Mouse (Mus musculus) hindbrain, embryonic 15.5 days (tissue): ENCODE results near the gene E330034G19Rik. TPM values are rescaled to one million over a fixed set of nuclear protein-coding genes. Genes with fewer than 3 reads are reported as not detected.
A peak's percentile ranks its signal among the peaks of the same experiment; 100 is the strongest.

Source experiments
- ATAC-seq: fragments of 200-750 bp; cut with Nextera tagmentation; 2 replicates; pipeline ENCODE4 v1.8.0; 2017; ENCODE audit warnings: low read depth, moderate number of reproducible peaks, moderate TSS enrichment; ENCODE audit not compliant: low FRiP score
- H3K27ac ChIP-seq: fragments of 300-500 bp; sonication (generic); replicated peaks from 2 replicates; pipeline ENCODE4 v1.5.1; 2015; ENCODE audit warnings: mild to moderate bottlenecking, inconsistent platforms
- H3K27me3 ChIP-seq: fragments of 300-500 bp; sonication (generic); 2 replicates; pipeline ENCODE4 v1.6.1; 2015; ENCODE audit warnings: control low read depth, inconsistent platforms
- H3K36me3 ChIP-seq: fragments of 300-500 bp; sonication (generic); 2 replicates; pipeline ENCODE4 v1.6.1; 2015; ENCODE audit warnings: control low read depth, inconsistent platforms
- H3K4me1 ChIP-seq: fragments of 300-500 bp; sonication (generic); replicated peaks from 2 replicates; pipeline ENCODE4 v1.6.1; 2015; ENCODE audit warnings: control low read depth, inconsistent platforms
- H3K4me2 ChIP-seq: fragments of 300-500 bp; sonication (generic); 2 replicates; pipeline ENCODE4 v1.6.1; 2015; ENCODE audit warnings: moderate library complexity, mild to moderate bottlenecking, inconsistent platforms
- H3K4me3 ChIP-seq: fragments of 300-500 bp; sonication (generic); 2 replicates; pipeline ENCODE4 v1.5.1; 2015; ENCODE audit warnings: mild to moderate bottlenecking, inconsistent platforms
- H3K9ac ChIP-seq: fragments of 300-500 bp; sonication (generic); 2 replicates; pipeline ENCODE4 v1.6.1; 2015; ENCODE audit warnings: inconsistent platforms
- H3K9me3 ChIP-seq: fragments of 300-500 bp; sonication (generic); 2 replicates; pipeline ENCODE4 v1.6.1; 2016; ENCODE audit warnings: control low read depth, inconsistent platforms
- WGBS: fragments of 180-500 bp; shearing (Covaris S2); methylation state at CpG from one replicate; pipeline ENCODE4 v1.1.7; 2015; 5-methylcytosine and 5-hydroxymethylcytosine counted together
- polyA plus RNA-seq: library from polyadenylated mRNA; unstranded; fragments of >200 nt; fragmentation: Nextera tagmentation; extraction: Ambion mirVana; gene quantifications from 2 replicates; pipeline ENCODE4 v1.2.1, GENCODE M21; 2015

E330034G19Rik gene
- 0.12 TPM in 1 of 2 replicates, not detected in the other for polyA plus RNA-seq

DNA sequence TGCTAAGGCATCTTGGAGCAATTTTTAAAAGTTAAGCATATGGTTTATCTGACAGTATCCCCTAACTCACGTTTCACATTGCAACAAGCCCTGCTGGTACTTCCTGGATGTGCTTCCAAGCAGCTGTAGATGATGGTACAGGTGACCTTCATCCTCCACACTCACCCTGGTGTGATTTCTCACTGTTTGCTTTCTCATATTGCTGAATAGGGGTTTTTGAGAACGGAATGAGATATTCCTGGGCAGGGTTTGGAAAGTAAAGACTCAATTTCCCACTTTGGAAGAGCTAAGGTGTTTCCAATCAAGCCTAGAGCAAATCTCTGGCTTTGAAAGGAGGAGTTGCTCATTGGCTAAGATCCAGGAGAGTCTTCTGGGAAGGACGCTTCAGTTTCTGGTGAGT is at the start of gene E330034G19Rik:
E330034G19Rik (plus strand) TSS at position 301 of the 400 bp plus-strand sequence.
- Histone ChIP-seq H3K4me3 (no peak within 1 kb of the TSS), H3K4me2 (no peak within 1 kb of the TSS), H3K27me3 (no peaks in the 10 kb centered on the region), H3K9ac (no peak within 1 kb of the TSS), H3K4me1 (no peaks in the 10 kb centered on the region), H3K27ac (no peak within 1 kb of the TSS), H3K9me3 (no peaks in the 10 kb centered on the region), H3K36me3 (no peaks in the 10 kb centered on the region)
- ATAC-seq: no peak
- 52% methylated on average over 3 of the region's 3 CpGs for WGBS

DNA sequence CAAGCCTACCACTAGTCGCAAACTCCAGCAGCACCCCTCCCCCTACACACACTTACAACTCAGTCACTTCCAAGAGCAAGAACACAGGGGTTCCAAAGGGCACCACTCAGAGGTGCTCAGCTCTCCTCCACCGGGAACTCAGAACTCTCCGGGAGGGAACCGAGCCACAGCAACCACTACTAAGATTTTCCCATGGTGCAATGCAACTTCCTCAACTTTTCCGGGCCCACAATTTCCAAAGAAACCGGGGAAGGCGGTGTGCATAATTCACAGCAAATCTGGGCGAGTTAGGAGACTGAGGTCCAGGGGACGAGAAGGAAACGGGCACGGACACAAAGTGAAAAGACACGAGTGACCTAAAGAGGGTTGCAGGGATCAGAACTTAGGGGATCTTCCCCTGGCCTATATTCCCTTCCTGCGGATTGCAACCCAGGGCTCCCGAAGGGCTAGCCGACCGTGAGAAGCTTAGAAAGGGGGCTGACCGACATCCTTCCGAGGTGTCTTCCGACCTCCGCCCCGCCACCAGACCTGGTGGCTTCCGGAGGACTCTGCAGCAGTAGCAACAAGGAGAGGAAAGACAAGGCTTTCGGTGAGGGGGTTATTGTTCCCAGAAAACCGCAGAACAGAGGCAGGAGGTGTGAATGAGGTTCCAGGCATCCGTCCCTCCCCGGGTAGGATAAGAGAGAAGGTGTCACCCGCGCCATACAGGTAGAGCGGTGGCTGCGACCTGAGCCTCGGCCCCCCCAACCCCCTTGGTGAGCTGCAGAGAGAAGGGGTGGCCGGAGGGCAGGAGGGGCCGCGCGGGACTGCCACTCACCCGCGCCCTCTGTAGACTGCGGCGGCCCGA is 48.5 kb upstream of the E330034G19Rik start:
- under 1% methylated on average over 40 of the region's 40 CpGs for WGBS
- H3K36me3 ChIP-seq: no peaks in the 10 kb centered on the region; the same call in 1 of the 2 replicates

DNA sequence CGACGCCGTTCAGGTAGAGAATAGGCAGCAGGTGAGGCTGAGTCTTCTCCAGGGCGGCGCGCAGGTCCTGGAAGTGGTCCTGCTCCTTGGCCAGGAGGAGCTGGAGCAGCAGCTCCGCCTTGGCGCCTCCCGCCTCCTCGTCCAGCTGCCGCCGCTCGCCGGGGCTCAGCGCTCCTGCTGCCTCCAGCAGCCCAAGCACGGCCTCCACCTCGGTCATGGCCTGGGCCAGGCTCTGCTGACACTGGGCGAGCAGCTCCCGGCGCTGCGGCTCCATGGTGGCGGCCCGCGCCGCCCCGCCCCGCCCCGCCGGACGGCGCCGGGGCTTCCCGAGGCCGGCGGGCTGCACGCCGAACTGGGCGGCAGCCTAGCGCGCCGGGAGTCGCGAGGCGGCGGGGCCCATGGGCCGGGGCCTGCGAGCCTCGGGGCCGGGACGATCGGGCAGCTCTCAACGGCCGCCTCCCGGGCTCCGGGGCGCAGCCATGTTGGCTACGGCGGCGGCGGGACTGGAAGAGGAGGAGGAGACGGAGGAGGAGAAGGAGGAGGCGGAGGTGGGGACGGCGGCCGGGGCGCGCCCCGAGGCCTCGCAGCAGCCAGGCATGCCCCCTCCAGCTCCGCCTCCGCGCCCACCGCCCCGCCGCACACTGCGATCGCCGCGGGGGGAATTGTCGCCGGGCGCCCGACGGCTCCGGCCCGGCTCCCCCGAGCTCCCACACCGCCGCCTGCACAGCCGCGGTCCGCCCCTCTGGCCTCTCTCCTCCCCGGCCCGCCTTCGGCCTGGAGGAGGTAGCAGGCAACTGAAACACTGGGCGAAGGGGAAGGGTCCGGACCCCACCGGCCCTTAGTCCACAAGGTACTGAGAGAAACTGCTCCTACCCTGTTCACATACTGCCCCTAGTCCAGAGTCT is 47.6 kb upstream of the E330034G19Rik start, which contains the start of gene Dlg5:
Dlg5 (minus strand) TSS at position 744 of the 905 bp plus-strand sequence.
- Histone ChIP-seq H3K9me3 (no peaks in the 10 kb centered on the region), H3K4me3 (peak within 1 kb of the TSS; percentile 80), H3K4me2 (peak within 1 kb of the TSS; percentile 87), H3K4me1 (peaks cover 36% of the 10 kb centered on the region), H3K27ac (peak within 1 kb of the TSS; percentile 96), H3K36me3 (no peaks in the 10 kb centered on the region; the same call in 1 of the 2 replicates), H3K27me3 (no peaks in the 10 kb centered on the region), H3K9ac (peak within 1 kb of the TSS; percentile 96)
- under 1% methylated on average over 70 of the region's 98 CpGs for WGBS
- ATAC-seq: peak; percentile 85

More for the DNA sequence above, 48.5 kb upstream of the E330034G19Rik start:
- Histone ChIP-seq H3K4me2 (peak overlapping the region; percentile 87), H3K27ac (peak overlapping the region; percentile 96), H3K4me1 (peaks cover 36% of the 10 kb centered on the region), H3K9me3 (no peaks in the 10 kb centered on the region), H3K4me3 (peak overlapping the region; percentile 80), H3K27me3 (no peaks in the 10 kb centered on the region), H3K9ac (peak overlapping the region; percentile 96)
- ATAC-seq: peak; percentile 70

DNA sequence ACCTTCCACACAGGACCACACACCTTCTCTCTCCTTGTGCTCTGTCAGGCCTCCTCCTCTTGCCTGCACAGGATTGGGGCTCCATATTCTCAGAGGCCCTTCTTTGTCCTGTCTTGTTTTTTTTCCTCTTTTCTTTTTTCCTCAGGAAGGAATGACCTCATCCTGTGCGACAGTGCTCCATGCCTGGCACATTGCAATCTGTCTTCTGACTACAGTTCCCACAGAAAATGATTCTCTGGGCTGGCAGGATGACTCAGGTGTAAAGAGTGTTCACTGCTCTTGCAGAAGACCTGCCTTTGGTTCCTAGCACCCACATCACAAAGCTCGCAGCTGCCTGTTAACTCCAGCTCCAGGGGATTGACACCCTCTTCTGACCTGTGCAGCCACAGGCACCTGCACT is 43.1 kb upstream of the E330034G19Rik start:
- Histone ChIP-seq H3K4me2 (no peak overlapping the region), H3K4me3 (no peak overlapping the region), H3K27me3 (no peaks in the 10 kb centered on the region), H3K27ac (no peak overlapping the region), H3K4me1 (peaks cover 21% of the 10 kb centered on the region), H3K36me3 (no peaks in the 10 kb centered on the region), H3K9me3 (no peaks in the 10 kb centered on the region), H3K9ac (no peak overlapping the region)
- no peak for ATAC-seq
- WGBS: 60% methylated on average over 2 of the region's 2 CpGs

DNA sequence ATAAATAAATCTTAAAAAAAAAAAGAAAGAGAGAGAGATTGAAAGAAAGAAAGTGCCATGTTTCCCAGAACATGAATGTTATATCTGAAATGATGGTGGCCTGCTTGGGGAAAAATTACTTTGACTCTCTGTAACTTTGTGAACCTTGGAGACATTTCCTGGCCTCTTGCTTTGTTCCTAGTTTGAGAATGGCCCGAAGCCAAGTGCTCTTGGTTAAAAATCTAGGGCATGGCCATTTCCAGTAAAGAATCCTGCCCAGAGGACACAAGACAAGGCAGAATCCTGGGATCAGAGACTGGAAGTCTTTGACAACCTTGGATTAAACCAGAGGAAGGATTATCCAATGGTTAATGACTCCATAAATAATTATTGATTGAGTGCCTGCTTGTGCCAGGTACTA is 41.7 kb upstream of the E330034G19Rik start:
- no peaks in the 10 kb centered on the region for H3K36me3 ChIP-seq
- 78% methylated on average over 1 of the region's 1 CpGs for WGBS
- no peak overlapping the region for H3K4me3 ChIP-seq
- no peak overlapping the region for H3K9ac ChIP-seq
- H3K9me3 ChIP-seq: no peaks in the 10 kb centered on the region
- no peak for ATAC-seq
- H3K4me2 ChIP-seq: no peak overlapping the region
- H3K27ac ChIP-seq: no peak overlapping the region
- H3K27me3 ChIP-seq: no peaks in the 10 kb centered on the region
- peaks cover 15% of the 10 kb centered on the region for H3K4me1 ChIP-seq

DNA sequence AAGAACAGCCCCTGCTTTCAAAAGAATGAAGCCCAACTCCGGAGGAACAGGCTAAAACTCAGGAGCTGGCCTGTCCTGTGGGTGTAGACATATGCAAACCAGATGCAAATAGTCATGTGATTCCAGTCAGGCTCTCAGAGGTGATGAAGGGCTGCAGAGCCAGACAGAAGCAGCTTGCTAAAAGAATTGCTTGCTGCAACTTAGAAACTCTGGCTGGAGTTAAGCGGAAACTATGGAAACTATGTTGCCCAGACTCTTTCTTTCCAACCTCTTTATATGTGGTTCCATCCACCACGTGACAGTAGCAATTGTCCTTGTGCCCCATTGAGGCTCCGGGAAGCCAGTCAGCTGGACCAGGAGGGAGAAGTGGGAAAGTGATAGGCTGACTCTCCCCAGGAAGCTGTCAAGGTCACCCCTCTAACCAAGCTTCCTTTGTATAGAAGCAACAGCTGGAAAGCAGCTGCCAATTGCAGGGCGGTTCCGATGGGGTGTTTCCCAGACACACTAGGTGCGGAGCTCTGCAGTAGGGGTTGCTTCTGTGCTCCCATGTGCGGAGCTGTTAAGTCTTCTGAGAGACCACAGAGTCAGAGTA is 39.3 kb upstream of the E330034G19Rik start:
- Histone ChIP-seq H3K4me2 (no peak overlapping the region), H3K4me1 (peaks cover 15% of the 10 kb centered on the region), H3K9ac (no peak overlapping the region), H3K27me3 (no peaks in the 10 kb centered on the region), H3K9me3 (no peaks in the 10 kb centered on the region), H3K4me3 (no peak overlapping the region), H3K36me3 (no peaks in the 10 kb centered on the region), H3K27ac (peak overlapping the region; percentile 54)
- peak; percentile 77 for ATAC-seq
- WGBS: 6% methylated on average over 8 of the region's 8 CpGs

DNA sequence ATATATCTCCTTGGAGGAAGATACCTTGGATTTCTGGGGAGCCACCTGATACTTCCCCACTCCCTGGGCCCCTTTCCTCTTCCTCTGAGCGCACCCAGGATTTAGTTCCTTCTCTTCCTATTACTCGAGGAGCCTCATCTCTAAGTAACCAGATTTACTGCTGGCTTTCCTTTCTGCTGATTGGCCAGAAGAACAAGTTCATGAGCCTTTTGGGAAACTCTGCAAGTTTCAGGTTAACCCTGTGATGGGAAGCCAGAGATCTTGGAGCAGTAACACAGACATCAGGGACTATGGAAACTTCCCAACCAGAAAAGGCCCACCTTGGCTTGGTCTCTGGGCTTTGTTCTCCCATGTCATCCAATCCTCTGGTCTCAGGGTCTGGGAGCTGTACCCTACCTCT is 37.1 kb upstream of the E330034G19Rik start:
- Histone ChIP-seq H3K36me3 (no peaks in the 10 kb centered on the region), H3K4me3 (no peak overlapping the region), H3K9ac (no peak overlapping the region), H3K4me2 (no peak overlapping the region), H3K9me3 (no peaks in the 10 kb centered on the region), H3K27ac (no peak overlapping the region), H3K4me1 (peaks cover 15% of the 10 kb centered on the region), H3K27me3 (no peaks in the 10 kb centered on the region)
- 59% methylated on average over 2 of the region's 2 CpGs for WGBS
- ATAC-seq: no peak

DNA sequence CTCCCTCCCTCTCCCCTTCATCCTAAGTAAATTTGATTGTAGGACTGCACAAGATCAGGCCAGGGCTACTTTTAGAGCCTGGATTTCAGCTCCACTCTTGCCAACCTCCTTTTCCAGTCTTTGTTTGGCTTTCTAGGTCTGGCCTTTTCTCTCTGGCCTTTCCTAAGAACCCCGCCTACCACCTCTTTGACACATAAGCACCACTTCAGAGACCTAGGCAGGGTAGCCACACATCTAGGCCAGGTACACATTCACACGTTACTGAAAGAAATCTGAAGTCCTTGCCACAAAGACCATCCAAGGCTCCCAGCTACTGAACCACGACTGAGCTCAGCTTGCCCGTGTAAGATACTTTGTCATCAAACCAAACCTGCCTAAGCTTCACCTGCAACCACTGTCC is 32.6 kb upstream of the E330034G19Rik start:
- H3K9me3 ChIP-seq: no peaks in the 10 kb centered on the region
- 76% methylated on average over 4 of the region's 4 CpGs for WGBS
- no peak for ATAC-seq
- no peak overlapping the region for H3K27ac ChIP-seq
- H3K4me3 ChIP-seq: no peak overlapping the region
- no peaks in the 10 kb centered on the region for H3K36me3 ChIP-seq
- no peak overlapping the region for H3K4me2 ChIP-seq
- no peaks in the 10 kb centered on the region for H3K27me3 ChIP-seq
- H3K9ac ChIP-seq: no peak overlapping the region
- H3K4me1 ChIP-seq: peaks cover 27% of the 10 kb centered on the region

DNA sequence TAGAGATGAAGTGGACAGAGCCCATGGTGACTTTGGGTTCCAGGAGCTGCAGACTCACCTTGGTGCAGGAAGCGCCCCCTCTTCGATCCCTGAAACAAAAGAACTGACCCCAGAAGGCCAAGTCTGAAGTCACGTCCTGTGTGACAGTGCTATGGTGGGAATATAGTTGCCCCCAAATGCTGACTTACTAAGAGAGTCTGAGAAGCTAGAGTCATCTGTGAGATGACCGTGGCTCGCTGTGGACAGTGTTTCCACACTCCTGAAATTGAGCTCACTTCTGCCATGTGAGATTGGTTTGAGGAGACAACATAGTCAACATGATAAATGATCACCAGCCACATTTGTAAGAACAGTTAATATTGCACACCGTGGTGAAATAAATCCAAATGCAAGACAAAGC is 30.6 kb upstream of the E330034G19Rik start:
- ATAC-seq: peak; percentile 31; the same call in 1 of the 2 replicates
- WGBS: 69% methylated on average over 6 of the region's 6 CpGs

DNA sequence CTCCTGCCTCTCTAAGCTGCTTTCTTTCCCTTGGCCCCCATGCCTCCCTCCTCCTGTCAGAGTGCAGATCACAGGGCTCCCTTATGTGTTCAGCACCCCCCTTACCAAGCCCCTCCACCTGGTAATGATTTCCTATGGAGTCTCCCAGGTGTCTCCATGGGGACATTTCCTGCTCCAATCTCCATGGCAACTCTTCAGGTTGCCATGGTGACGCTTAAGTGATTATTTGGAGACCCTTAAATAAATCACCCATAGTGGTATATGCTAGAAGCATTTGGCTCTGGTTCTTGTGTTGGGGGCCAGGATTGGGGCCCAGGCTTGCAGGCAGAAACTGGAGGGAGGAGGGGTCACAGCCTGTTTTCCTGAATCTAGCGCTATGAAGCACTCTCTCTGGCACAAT is 30.1 kb upstream of the E330034G19Rik start:
- 41% methylated on average over 2 of the region's 2 CpGs for WGBS
- Histone ChIP-seq H3K9me3 (no peaks in the 10 kb centered on the region), H3K4me3 (no peak overlapping the region), H3K36me3 (no peaks in the 10 kb centered on the region), H3K4me1 (peaks cover 27% of the 10 kb centered on the region), H3K4me2 (peak overlapping the region; percentile 11; the same call in 1 of the 2 replicates), H3K27me3 (no peaks in the 10 kb centered on the region), H3K27ac (peak overlapping the region; percentile 86), H3K9ac (no peak overlapping the region)
- ATAC-seq: peak; percentile 91

More for the DNA sequence above, 30.6 kb upstream of the E330034G19Rik start:
- Histone ChIP-seq H3K27me3 (no peaks in the 10 kb centered on the region), H3K9ac (no peak overlapping the region), H3K4me2 (no peak overlapping the region), H3K4me1 (peaks cover 27% of the 10 kb centered on the region), H3K27ac (peak overlapping the region; percentile 86), H3K36me3 (no peaks in the 10 kb centered on the region), H3K4me3 (no peak overlapping the region), H3K9me3 (no peaks in the 10 kb centered on the region)

DNA sequence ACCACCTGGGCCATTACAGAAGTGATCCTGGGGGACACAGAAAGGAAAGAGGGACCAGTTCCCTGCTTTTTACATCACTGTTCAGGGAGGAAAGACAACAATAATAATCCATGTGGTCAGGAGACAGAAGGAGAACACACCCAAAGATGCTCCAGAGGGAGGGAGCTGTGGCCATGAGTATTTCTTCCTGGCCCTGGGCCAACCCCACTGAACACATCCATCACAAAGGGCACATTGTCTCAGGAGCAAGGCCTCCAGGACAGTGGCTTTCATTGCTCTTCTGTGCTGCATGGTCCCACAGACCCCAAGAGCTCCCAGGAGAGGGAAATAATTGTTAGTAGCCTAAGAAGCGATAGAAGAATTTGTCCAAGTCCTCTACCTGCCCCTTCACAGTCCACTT is 23.4 kb upstream of the E330034G19Rik start:
- Histone ChIP-seq H3K9me3 (no peaks in the 10 kb centered on the region), H3K27ac (no peak overlapping the region), H3K27me3 (no peaks in the 10 kb centered on the region), H3K9ac (no peak overlapping the region), H3K4me1 (no peaks in the 10 kb centered on the region), H3K36me3 (no peaks in the 10 kb centered on the region), H3K4me3 (no peak overlapping the region), H3K4me2 (no peak overlapping the region)
- ATAC-seq: no peak
- WGBS: 57% methylated on average over 1 of the region's 1 CpGs
